Mouse (Mus musculus) hindbrain, embryonic 16.5 days (tissue): ENCODE data around the gene R3hcc1l. TPM values are rescaled to one million over a fixed set of nuclear protein-coding genes. Genes with fewer than 3 reads are reported as not detected.
A peak's percentile ranks its signal among the peaks of the same experiment; 100 is the strongest.

ENCODE experiments used
- ATAC-seq: fragments of 200-750 bp; cut with Nextera tagmentation; 2 replicates; pipeline ENCODE4 v1.8.0; 2017; ENCODE audit warnings: moderate TSS enrichment, moderate library complexity
- H3K27ac ChIP-seq: fragments of 300-500 bp; sonication (generic); 2 replicates; pipeline ENCODE4 v1.5.1; 2014; ENCODE audit warnings: low read depth, mild to moderate bottlenecking, control low read depth, low read length, moderate library complexity
- H3K27me3 ChIP-seq: fragments of 300-500 bp; sonication (generic); replicated peaks from 2 replicates; pipeline ENCODE4 v1.6.1; 2014; ENCODE audit warnings: low read length; ENCODE audit not compliant: control insufficient read depth, insufficient read depth
- H3K36me3 ChIP-seq: fragments of 300-500 bp; sonication (generic); 2 replicates; pipeline ENCODE4 v1.6.1; 2014; ENCODE audit warnings: mild to moderate bottlenecking, low read length, moderate library complexity, mixed read lengths; ENCODE audit not compliant: control insufficient read depth, insufficient read depth
- H3K4me1 ChIP-seq: fragments of 300-500 bp; sonication (generic); 2 replicates; pipeline ENCODE4 v1.6.1; 2014; ENCODE audit warnings: low read depth, low read length; ENCODE audit not compliant: control insufficient read depth, insufficient read depth
- H3K4me2 ChIP-seq: fragments of 300-500 bp; sonication (generic); 2 replicates; pipeline ENCODE4 v1.6.1; 2014; ENCODE audit warnings: mild to moderate bottlenecking, low read length, control low read depth, moderate library complexity
- H3K4me3 ChIP-seq: fragments of 300-500 bp; sonication (generic); 2 replicates; pipeline ENCODE4 v1.5.1; 2014; ENCODE audit warnings: mild to moderate bottlenecking, low read length, control low read depth, moderate library complexity
- H3K9ac ChIP-seq: fragments of 300-500 bp; sonication (generic); 2 replicates; pipeline ENCODE4 v1.6.1; 2014; ENCODE audit warnings: low read depth, mild to moderate bottlenecking, control low read depth, low read length, moderate library complexity
- H3K9me3 ChIP-seq: fragments of 300-500 bp; sonication (generic); 2 replicates; pipeline ENCODE4 v1.6.1; 2014; ENCODE audit warnings: mild to moderate bottlenecking, low read length, moderate library complexity; ENCODE audit not compliant: control insufficient read depth
- WGBS: fragments of 180-500 bp; shearing (Covaris S2); extraction: QIAGEN DNeasy Blood & Tissue Kit; methylation state at CpG from one replicate; pipeline ENCODE4 v1.1.7; 2014; 5-methylcytosine and 5-hydroxymethylcytosine counted together
- polyA plus RNA-seq: library from polyadenylated mRNA; unstranded; fragments of >200 nt; fragmentation: Nextera tagmentation; extraction: Ambion mirVana; gene quantifications from 2 replicates; pipeline ENCODE4 v1.2.1, GENCODE M21; 2015

Gene R3hcc1l
- polyA plus RNA-seq, 1 experiment from 2014 or later: 11.4 TPM

GRCm38 (mm10) chr19:42631541-42631961 is 113.0 kb downstream of the R3hcc1l start:
- peak overlapping the region; percentile 5 for H3K4me2 ChIP-seq
- no peak overlapping the region for H3K9ac ChIP-seq
- no peaks in the 10 kb centered on the region for H3K36me3 ChIP-seq
- H3K4me3 ChIP-seq: no peak overlapping the region
- no peak overlapping the region for H3K27ac ChIP-seq
- no peaks in the 10 kb centered on the region for H3K27me3 ChIP-seq
- no peaks in the 10 kb centered on the region; the same call in 1 of the 2 replicates for H3K4me1 ChIP-seq
- no peaks in the 10 kb centered on the region for H3K9me3 ChIP-seq
- peak; percentile 42; the same call in 1 of the 2 replicates for ATAC-seq
- WGBS: 19% methylated on average over 8 of the region's 8 CpGs

GRCm38 (mm10) chr19:42632301-42632700 is 113.7 kb downstream of the R3hcc1l start:
- no peaks in the 10 kb centered on the region for H3K36me3 ChIP-seq
- H3K4me2 ChIP-seq: no peak overlapping the region
- no peaks in the 10 kb centered on the region for H3K27me3 ChIP-seq
- no peak overlapping the region for H3K27ac ChIP-seq
- H3K4me1 ChIP-seq: no peaks in the 10 kb centered on the region; the same call in 1 of the 2 replicates
- no peak for ATAC-seq
- H3K4me3 ChIP-seq: no peak overlapping the region
- no peaks in the 10 kb centered on the region for H3K9me3 ChIP-seq
- no peak overlapping the region for H3K9ac ChIP-seq
- WGBS: 72% methylated on average over 4 of the region's 4 CpGs

- no peak for ATAC-seq
- H3K4me1 ChIP-seq: no peaks in the 10 kb centered on the region; the same call in 1 of the 2 replicates
- WGBS: 77% methylated on average over 2 of the region's 2 CpGs
- no peak overlapping the region for H3K4me3 ChIP-seq
- no peaks in the 10 kb centered on the region for H3K9me3 ChIP-seq
- H3K4me2 ChIP-seq: no peak overlapping the region
- no peaks in the 10 kb centered on the region for H3K36me3 ChIP-seq
- no peak overlapping the region for H3K27ac ChIP-seq
- no peak overlapping the region for H3K9ac ChIP-seq
- no peaks in the 10 kb centered on the region for H3K27me3 ChIP-seq
These were observed 115.1 kb downstream of the R3hcc1l start for GRCm38 (mm10) chr19:42633650-42634049.

GRCm38 (mm10) chr19:42636631-42637030 is 118.1 kb downstream of the R3hcc1l start:
- Histone ChIP-seq H3K4me3 (no peak overlapping the region), H3K36me3 (no peaks in the 10 kb centered on the region), H3K27me3 (no peaks in the 10 kb centered on the region), H3K9me3 (no peaks in the 10 kb centered on the region), H3K4me1 (peaks cover 2% of the 10 kb centered on the region; the same call in 1 of the 2 replicates), H3K9ac (no peak overlapping the region), H3K4me2 (no peak overlapping the region), H3K27ac (no peak overlapping the region)
- WGBS: 55% methylated on average over 11 of the region's 11 CpGs
- ATAC-seq: no peak

- H3K4me2 ChIP-seq: no peak overlapping the region
- H3K9me3 ChIP-seq: no peaks in the 10 kb centered on the region
- H3K4me1 ChIP-seq: peaks cover 2% of the 10 kb centered on the region; the same call in 1 of the 2 replicates
- ATAC-seq: no peak
- 54% methylated on average over 8 of the region's 8 CpGs for WGBS
- no peak overlapping the region for H3K9ac ChIP-seq
- no peaks in the 10 kb centered on the region for H3K36me3 ChIP-seq
- no peaks in the 10 kb centered on the region for H3K27me3 ChIP-seq
- H3K27ac ChIP-seq: no peak overlapping the region
- H3K4me3 ChIP-seq: no peak overlapping the region
These were observed 120.3 kb downstream of the R3hcc1l start for GRCm38 (mm10) chr19:42638604-42639481.

DNA sequence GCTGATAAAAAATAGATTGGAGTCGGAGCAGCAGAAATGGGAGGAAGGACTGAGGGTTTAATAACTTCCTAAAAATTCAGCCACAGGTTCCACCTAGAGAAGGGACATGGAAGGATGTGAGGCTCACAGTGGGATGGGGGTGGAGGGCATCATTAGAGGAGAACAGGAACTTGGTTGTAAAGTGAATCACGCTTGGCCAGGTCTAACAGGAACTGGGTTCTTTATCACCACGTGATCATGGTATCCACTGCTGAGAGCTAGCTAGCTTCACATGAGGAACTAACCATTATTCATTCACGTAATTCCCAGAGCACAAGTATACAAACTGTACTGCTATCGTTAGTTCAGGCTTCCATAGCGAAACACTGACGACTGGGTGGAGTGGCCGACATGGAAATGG is 121.0 kb downstream of the R3hcc1l start:
- Histone ChIP-seq H3K27ac (no peak overlapping the region), H3K9me3 (no peaks in the 10 kb centered on the region), H3K4me2 (no peak overlapping the region), H3K4me1 (peaks cover 2% of the 10 kb centered on the region; the same call in 1 of the 2 replicates), H3K4me3 (no peak overlapping the region), H3K9ac (no peak overlapping the region), H3K27me3 (no peaks in the 10 kb centered on the region), H3K36me3 (no peaks in the 10 kb centered on the region)
- ATAC-seq: no peak
- 64% methylated on average over 8 of the region's 8 CpGs for WGBS

GRCm38 (mm10) chr19:42640211-42640610 is 121.7 kb downstream of the R3hcc1l start:
- Histone ChIP-seq H3K9me3 (no peaks in the 10 kb centered on the region), H3K27ac (no peak overlapping the region), H3K4me3 (no peak overlapping the region), H3K9ac (no peak overlapping the region), H3K27me3 (no peaks in the 10 kb centered on the region), H3K4me2 (no peak overlapping the region), H3K36me3 (no peaks in the 10 kb centered on the region), H3K4me1 (peaks cover 2% of the 10 kb centered on the region; the same call in 1 of the 2 replicates)
- WGBS: 82% methylated on average over 9 of the region's 9 CpGs
- no peak for ATAC-seq

Other genes with a start within 250 kb of the R3hcc1l start
- gene Crtac1, start 87.0 kb upstream of the R3hcc1l start, polyA plus RNA-seq: 44.3 and 50.2 TPM in 2 replicates
- gene Loxl4, start 94.1 kb downstream of the R3hcc1l start, polyA plus RNA-seq: 0.15 and 0.34 TPM in 2 replicates
- gene Pyroxd2, start 234.0 kb downstream of the R3hcc1l start, polyA plus RNA-seq: 2.5 and 3.0 TPM in 2 replicates